Mouse (Mus musculus) left cerebral cortex, postnatal 25 days (tissue): ENCODE measurements around the gene Ablim1. TPM values are rescaled to one million over a fixed set of nuclear protein-coding genes. Genes with fewer than 3 reads are reported as not detected.

Experiments
- DNase-seq, 2 experiments: peaks; one replicate each; pipeline ENCODE4 v3.0.0; 2022; ENCODE audit warnings: low spot score in 2 of 2, mixed read lengths in 1 of 2
- intact Hi-C: fragments of 180-260 bp; cut with DNase I; formaldehyde crosslinking; loops from one replicate; pipeline ENCODE4 v1.15.1; 2025
- total RNA-seq, 2 experiments: library from RNA; stranded (reverse); gene quantifications; 2 replicates each; pipeline ENCODE4 v1.2.3; 2021

Ablim1 gene
- total RNA-seq, 2 experiments from 2014 or later, result 106 to 113 TPM

DNA sequence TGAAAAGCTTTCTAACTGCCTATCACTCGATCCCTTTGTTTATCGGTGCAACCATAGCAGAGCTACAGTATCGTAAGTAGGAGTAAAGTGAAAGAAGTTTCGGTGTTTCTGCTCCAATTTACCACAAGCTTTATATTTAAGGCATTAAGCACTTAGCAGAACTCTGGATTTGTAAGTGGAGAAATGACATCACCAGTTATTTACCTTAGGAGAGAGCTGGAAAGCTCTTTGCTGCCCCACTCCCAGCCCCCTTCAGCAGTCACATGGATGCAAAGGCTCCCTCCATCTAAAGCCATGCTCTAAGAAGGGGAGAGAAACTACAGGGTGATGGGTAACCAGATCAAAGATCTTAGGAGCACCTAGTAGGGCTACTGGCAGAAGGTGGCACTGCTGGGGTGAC is 241.3 kb downstream of the Ablim1 start:
- intact Hi-C loops, result no loop called here

GRCm38 (mm10) chr19:57072756-57073155 is 242.0 kb downstream of the Ablim1 start:
- intact Hi-C loops, result no loop called here
- peak in 1 of 2 experiments; percentile 59 for DNase-seq

More for the DNA sequence above, 241.3 kb downstream of the Ablim1 start:
- DNase-seq, result no peak

DNA sequence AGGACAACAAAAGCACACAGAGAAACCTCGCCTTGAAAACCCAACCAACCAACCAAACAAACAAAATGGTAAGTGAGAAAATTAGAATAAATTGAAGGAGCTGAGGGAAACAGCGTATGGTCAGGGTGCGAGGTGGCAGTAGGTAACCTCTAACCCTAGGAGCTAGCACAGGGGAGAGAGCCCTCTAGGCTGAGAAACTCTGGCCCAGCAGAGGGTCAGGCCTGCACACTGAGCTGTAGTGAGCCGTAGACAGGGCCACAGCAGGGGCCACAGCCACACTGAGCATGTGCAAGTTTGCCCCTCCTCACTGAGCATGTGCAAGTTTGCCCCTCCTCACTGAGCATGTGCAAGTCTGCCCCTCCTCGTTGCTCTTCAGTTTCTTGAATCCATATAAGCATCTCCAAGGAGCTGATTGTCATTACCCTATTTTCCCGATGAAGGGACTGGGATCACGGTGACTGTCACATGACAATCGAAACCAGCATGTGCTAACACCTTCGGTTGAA is 247.6 kb downstream of the Ablim1 start:
- DNase-seq, result no peak
- intact Hi-C loops, result loop anchor here (2.0 to 5.0 kb wide), 2 partner anchors 40 to 262 kb away; no protein-coding TSS in a partner anchor

- intact Hi-C loops, result loop anchor here (2.0 to 5.0 kb wide), 2 partner anchors 41 to 262 kb away; no protein-coding TSS in a partner anchor
- peak; percentile 70 to 80 for DNase-seq
These were observed 248.4 kb downstream of the Ablim1 start for GRCm38 (mm10) chr19:57066313-57066712.

- intact Hi-C loops, result no loop called here
These were observed 252.0 kb downstream of the Ablim1 start for GRCm38 (mm10) chr19:57062746-57063145.

GRCm38 (mm10) chr19:57059018-57059580 is 255.6 kb downstream of the Ablim1 start:
- intact Hi-C loops, result no loop called here
- no peak for DNase-seq

More at GRCm38 (mm10) chr19:57062746-57063145, 252.0 kb downstream of the Ablim1 start:
- no peak for DNase-seq

DNA sequence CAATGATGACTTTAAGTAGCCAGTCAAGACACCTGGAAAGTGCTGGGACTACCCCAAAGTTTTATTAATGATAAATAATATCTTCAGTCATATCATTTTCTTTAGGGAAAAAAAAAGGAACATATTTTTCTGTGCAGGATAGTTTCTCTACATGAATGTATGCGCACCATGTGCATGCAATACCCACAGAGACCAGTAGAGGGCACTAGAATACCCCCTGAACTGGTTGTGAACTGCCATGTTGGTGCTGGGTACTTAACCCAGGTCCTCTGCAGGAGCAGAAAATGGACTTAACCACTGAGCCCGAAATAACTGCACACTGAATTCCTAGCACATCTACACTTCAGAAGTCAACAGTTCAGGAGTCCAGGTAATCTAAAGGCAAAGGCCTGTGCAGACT is 257.2 kb downstream of the Ablim1 start:
- DNase-seq, result no peak
- intact Hi-C loops, result no loop called here

GRCm38 (mm10) chr19:57055215-57056120 is 259.3 kb downstream of the Ablim1 start:
- intact Hi-C loops, result no loop called here
- DNase-seq, result peak; percentile 24 to 70

DNA sequence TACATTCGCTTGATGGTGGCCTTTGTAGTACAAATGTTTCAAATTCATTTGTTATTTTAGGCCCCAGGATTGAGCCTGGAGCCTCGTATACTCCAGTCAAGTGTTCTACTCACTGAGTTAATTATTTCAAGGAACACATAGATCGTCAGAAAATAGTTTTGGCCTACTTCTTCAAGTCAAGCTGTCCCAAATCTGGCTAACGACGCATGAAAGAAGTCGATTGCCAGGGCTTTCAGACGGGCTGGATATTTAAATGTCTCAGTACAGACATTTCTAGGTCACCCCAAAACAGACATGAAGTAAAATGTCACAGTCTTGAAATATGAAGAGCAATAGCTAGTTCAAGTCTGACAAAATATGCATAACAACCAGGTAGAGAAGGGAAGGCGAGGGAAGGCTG is 261.8 kb downstream of the Ablim1 start:
- intact Hi-C loops, result no loop called here
- no peak for DNase-seq

DNA sequence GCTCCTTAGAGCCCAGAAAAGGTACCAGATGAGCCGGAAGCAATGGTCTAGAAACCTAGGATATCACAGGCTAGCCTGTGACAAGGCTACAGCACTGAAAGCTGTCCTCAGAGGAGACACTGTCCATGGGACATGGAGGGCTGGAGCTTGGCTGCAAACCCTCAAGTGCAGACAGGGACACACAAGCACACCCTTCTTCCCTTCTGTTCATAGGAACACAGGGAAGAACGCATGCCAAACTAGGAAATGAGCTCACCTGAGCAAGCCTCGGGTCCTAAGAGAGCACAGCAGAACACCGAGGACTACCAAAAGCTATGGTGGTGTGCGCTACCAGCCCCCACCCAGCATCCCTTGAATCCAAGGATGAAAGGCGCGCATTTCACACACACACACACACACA is 262.7 kb downstream of the Ablim1 start:
- intact Hi-C loops, result no loop called here
- DNase-seq, result no peak

- intact Hi-C loops, result no loop called here
- no peak for DNase-seq
These were observed 265.1 kb downstream of the Ablim1 start for GRCm38 (mm10) chr19:57049592-57050090.

DNA sequence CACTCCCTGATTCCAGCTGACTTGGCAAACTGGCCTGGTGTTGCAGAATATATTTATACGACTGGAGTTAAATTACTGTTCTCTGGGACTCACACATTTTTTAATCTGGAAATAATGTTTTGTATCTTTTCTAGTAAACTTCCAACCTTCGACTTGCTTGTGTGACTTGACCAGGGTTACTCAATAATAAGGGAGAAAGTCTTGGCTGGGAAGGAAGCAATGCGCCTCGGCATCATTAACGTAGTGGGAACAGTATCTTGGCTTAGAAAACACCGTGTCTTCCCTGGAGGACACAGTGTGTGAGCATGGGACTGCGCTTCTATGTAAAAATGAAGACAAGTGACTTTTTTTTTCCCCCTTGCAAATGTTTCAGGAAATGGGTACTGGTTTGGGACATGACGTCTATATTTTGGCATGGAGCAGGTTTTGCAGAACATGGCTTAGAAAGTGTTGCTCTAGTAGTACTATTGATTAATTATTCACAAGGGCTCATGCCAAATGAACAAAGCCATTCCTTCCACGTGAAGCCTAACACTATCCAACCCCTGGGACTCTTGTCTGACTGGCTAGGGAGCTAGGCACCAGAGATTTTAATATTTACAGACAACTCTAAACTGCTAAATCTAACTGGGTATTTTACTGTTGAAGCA is 266.9 kb downstream of the Ablim1 start:
- DNase-seq, result no peak

GRCm38 (mm10) chr19:57039258-57039657 is 275.5 kb downstream of the Ablim1 start:
- intact Hi-C loops, result loop anchor here (2.0 kb wide), 1 partner anchor 120 kb away; no protein-coding TSS in a partner anchor
- peak in 1 of 2 experiments; percentile 33 for DNase-seq

More for the DNA sequence above, 266.9 kb downstream of the Ablim1 start:
- intact Hi-C loops, result no loop called here

GRCm38 (mm10) chr19:57036860-57037259 is 277.9 kb downstream of the Ablim1 start:
- intact Hi-C loops, result no loop called here
- DNase-seq, result no peak

DNA sequence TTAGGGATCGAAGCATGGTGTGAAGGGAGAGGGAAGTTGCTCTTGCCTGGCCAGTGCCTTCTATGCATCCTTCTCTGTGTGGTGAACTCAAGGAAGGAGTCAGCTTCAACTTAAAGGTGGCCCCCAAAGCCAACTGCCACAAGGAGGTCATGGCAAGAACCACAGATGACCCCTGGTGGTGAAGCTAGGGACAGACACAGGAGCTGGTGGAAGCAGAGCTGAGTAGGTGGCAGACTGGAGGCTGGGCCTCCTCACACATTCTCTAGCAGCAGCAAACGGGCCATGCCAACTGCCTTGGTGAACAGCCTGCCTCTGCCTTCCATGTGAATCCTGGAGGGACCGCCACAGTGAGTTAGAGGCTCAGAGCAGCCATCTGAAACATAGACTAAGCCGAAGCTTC is 283.1 kb downstream of the Ablim1 start:
- peak; percentile 48 to 80 for DNase-seq
- intact Hi-C loops, result loop anchor here (1.0 kb wide), 1 partner anchor 112 kb away; no protein-coding TSS in a partner anchor

DNA sequence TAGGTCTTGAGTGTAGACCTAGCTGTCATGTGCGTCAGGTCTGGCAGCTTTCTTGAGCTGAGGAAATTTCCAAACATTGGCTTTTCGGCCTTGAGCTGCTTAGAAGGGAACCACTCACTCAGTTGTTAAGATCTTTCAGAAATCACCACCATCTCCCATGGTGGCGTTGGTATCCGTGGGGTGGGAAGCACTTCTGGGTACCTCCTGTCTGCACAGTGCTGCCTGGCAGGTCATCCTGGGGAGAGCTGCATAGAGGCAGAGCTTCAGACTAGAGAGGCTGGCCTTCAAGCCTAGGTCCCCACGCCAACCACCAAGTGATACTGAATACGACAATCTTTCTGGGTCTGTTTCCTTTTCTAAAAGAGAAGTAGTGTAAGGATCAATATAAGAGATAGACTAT is 285.3 kb downstream of the Ablim1 start:
- intact Hi-C loops, result no loop called here
- no peak for DNase-seq

DNA sequence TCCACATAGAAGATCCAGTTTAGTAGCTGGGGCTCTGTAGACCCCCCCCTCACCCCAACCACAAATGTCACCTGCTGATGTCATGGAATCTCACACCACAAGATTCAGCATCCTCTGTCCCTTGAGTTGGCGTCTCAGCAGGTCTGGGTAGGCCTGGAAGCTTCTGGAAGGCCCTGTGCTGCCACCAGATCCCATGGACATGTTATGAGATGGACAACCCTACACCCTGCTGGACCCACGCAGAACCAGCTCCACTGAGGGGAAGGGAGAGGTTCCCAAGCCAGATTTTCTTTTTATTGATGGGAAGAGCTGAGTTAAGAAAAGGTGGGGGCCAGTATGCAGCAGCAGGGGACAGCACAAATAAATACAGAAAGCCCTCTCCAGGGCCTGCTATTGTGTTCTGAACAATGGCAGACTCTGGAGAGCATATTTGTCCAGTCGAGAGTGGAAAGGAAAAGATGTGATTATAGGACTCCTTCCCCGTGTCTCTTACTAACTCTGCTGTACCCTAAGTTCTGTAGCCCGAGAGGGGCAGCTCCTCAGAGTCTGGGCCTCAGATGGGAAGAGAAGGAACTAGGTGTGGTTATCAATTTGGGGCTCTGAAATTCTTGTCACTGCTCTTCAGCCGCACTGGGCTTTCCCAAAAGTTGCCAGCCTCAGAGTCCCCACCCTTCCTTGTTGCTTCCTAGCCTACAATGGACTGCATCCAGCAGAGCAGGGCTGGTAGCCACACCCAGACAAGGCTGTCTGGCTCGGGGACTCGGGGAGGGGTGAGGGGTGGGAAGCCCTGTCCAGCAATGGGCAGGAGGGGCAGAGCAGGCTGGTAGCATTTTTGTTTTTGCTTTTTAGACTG is 286.2 kb downstream of the Ablim1 start:
- DNase-seq, result no peak
- intact Hi-C loops, result no loop called here

DNA sequence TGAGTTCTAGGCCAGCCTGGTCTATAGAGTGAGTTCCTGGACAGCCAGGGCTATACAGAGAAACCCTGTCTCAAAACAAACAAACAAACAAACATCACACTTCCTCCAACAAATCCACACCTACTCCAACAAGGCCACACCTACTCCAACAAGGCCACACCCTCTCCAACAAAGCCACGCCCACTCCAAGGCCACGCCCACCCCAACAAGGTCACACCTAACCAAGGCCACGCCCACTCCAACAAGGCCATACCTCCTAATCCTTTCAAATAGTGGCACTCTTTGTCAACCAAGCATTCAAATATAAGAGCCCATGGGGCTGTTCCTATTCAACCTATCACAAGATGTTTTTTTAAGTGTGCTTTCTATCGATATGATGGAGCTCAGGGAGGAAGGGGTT is 288.2 kb downstream of the Ablim1 start:
- intact Hi-C loops, result no loop called here
- DNase-seq, result no peak

GRCm38 (mm10) chr19:57017785-57018179 is 296.9 kb downstream of the Ablim1 start:
- intact Hi-C loops, result no loop called here
- DNase-seq, result no peak
